Mouse (Mus musculus) embryonic facial prominence, embryonic 13.5 days (tissue): ENCODE results near the gene Tnni3. TPM values are rescaled to one million over a fixed set of nuclear protein-coding genes. Genes with fewer than 3 reads are reported as not detected.

Source experiments
- polyA plus RNA-seq: library from polyadenylated mRNA; unstranded; fragments of >200 nt; fragmentation: Nextera tagmentation; extraction: Ambion mirVana; gene quantifications from 2 replicates; pipeline ENCODE4 v1.2.1, GENCODE M21; 2015

Gene Tnni3
- polyA plus RNA-seq, 1 experiment from 2014 or later = 4.7 TPM

Other genes starting within 250 kb of the Tnni3 start
- not detected in 2 replicates for gene Ncr1, start 186.5 kb downstream of the Tnni3 start, polyA plus RNA-seq
- 0.10 and 0.11 TPM in 2 replicates for gene Gp6, start 126.5 kb downstream of the Tnni3 start, polyA plus RNA-seq
- gene Rdh13, start 78.6 kb downstream of the Tnni3 start, polyA plus RNA-seq = 28.6 and 30.2 TPM in 2 replicates
- gene Eps8l1, start 63.6 kb downstream of the Tnni3 start, polyA plus RNA-seq = 6.6 and 9.4 TPM in 2 replicates
- gene Ppp1r12c, start 22.5 kb downstream of the Tnni3 start, polyA plus RNA-seq = 45.9 and 48.2 TPM in 2 replicates
- gene Tnnt1, start 7.8 kb downstream of the Tnni3 start, polyA plus RNA-seq = 57.6 and 63.3 TPM in 2 replicates
- 1.4 and 2.4 TPM in 2 replicates for gene Dnaaf3, start 8.2 kb upstream of the Tnni3 start, polyA plus RNA-seq
- gene Syt5, start 23.3 kb upstream of the Tnni3 start, polyA plus RNA-seq = 8.3 and 9.1 TPM in 2 replicates
- gene Ptprh, start 79.8 kb upstream of the Tnni3 start, polyA plus RNA-seq = 0.14 TPM in 1 of 2 replicates, not detected in the other
- 2.0 and 2.2 TPM in 2 replicates for gene Tmem86b, start 107.2 kb upstream of the Tnni3 start, polyA plus RNA-seq
- 10.5 and 14.1 TPM in 2 replicates for gene Ppp6r1, start 134.8 kb upstream of the Tnni3 start, polyA plus RNA-seq
- 78.4 and 92.3 TPM in 2 replicates for gene Hspbp1, start 160.8 kb upstream of the Tnni3 start, polyA plus RNA-seq
- gene Brsk1, start 166.4 kb upstream of the Tnni3 start, polyA plus RNA-seq = 2.7 and 3.1 TPM in 2 replicates
- gene Tmem150b, start 201.0 kb upstream of the Tnni3 start, polyA plus RNA-seq = 0.24 and 0.45 TPM in 2 replicates
- gene Kmt5c, start 215.9 kb upstream of the Tnni3 start, polyA plus RNA-seq = 62.0 and 64.3 TPM in 2 replicates
- gene Cox6b2, start 228.9 kb upstream of the Tnni3 start, polyA plus RNA-seq = 53.3 and 75.6 TPM in 2 replicates
- gene Fam71e2, start 247.1 kb upstream of the Tnni3 start, polyA plus RNA-seq = not detected in 2 replicates